Mouse (Mus musculus) embryonic fibroblast, embryonic 13.5 days (primary cell): ENCODE measurements around the gene Ebf1.

Experiments used
- CTCF ChIP-seq: IDR thresholded peaks from 2 replicates; pipeline ENCODE4 v1.5.1; 2011; ENCODE audit warnings: mild to moderate bottlenecking, control low read depth, low read length, moderate library complexity, borderline replicate concordance; ENCODE audit not compliant: insufficient read depth
- POLR2A ChIP-seq: IDR thresholded peaks from 2 replicates; pipeline ENCODE4 v1.6.1; 2011; ENCODE audit warnings: low read depth, mild to moderate bottlenecking, control low read depth, low read length, moderate library complexity

GRCm38 (mm10) chr11:44684486-44685076 lies 67.5 kb downstream of the Ebf1 start:
- TF ChIP-seq CTCF, result no peak
- TF ChIP-seq POLR2A, result no peak
